Mouse (Mus musculus) retina, postnatal 1 day (tissue): ENCODE measurements around the gene Rbm24.

ENCODE experiments used
- DNase-seq: peaks from one replicate; pipeline ENCODE4 v3.0.0-alpha.2; 2012

Gene Rbm24

GRCm38 (mm10) chr13:46418141-46418601 lies at the start of gene Rbm24:
TSS of gene Rbm24 (plus strand) at chr13:46418434.
- DNase-seq, result peak; percentile 84

- DNase-seq, result no peak
Observed at GRCm38 (mm10) chr13:46372884-46373283, 45.4 kb upstream of the Rbm24 start.

- DNase-seq, result no peak
Observed at GRCm38 (mm10) chr13:46375371-46375770, 42.9 kb upstream of the Rbm24 start.

DNA sequence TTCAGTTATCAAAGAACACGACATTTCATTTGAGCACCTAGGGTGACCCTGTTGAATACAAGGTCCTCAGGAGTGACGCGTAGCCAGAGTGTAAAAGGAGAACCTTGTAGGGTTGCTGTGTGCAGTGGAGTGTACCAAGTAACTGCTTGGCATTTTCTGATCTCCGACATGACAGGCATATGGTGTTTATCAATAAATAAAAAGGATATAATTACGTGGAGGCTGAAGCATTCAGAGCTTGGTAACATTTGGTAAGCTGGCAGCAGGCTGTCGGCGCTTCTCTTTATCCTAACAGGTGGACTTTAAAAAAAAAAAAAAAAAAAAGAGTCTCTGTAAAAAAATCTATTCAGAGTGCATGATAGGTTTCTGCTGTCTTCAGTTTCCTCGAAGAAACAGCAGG lies 30.8 kb upstream of the Rbm24 start:
- DNase-seq, result no peak

GRCm38 (mm10) chr13:46391654-46392053 lies 26.6 kb upstream of the Rbm24 start:
- DNase-seq, result no peak

GRCm38 (mm10) chr13:46392893-46393292 lies 25.3 kb upstream of the Rbm24 start:
- DNase-seq, result no peak

GRCm38 (mm10) chr13:46393936-46394335 lies 24.3 kb upstream of the Rbm24 start:
- peak; percentile 18 for DNase-seq

GRCm38 (mm10) chr13:46397235-46397634 lies 21.0 kb upstream of the Rbm24 start:
- DNase-seq, result no peak

GRCm38 (mm10) chr13:46407151-46407550 lies 11.1 kb upstream of the Rbm24 start:
- DNase-seq, result no peak

GRCm38 (mm10) chr13:46412247-46412646 lies 6.0 kb upstream of the Rbm24 start:
- no peak for DNase-seq

GRCm38 (mm10) chr13:46413588-46413987 lies 4.6 kb upstream of the Rbm24 start:
- no peak for DNase-seq

GRCm38 (mm10) chr13:46414050-46414449 lies 4.2 kb upstream of the Rbm24 start:
- no peak for DNase-seq

GRCm38 (mm10) chr13:46416021-46416420 lies 2.2 kb upstream of the Rbm24 start:
- no peak for DNase-seq

GRCm38 (mm10) chr13:46417594-46417993 lies 640 bp upstream of the Rbm24 start:
- DNase-seq, result no peak

- DNase-seq, result peak; percentile 56
Observed at GRCm38 (mm10) chr13:46418731-46419545, 704 bp downstream of the Rbm24 start.

DNA sequence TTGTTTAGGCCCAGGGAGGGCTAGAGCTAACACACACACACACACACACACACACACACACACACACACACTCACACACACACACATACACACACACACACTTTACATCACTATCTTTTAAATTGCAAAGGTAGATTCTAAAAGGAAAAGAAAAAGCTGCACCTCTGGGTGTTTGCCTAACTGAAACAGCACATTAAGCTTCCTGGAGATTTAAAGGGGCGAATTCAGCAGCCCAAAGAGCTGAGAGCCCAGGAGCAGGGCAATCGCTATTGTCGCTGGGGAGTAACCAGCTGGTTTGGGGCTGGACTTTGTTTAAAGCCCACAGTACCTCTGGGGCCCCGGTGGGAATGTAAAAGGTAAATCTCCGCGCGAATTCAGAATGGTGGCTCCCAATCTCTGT lies 1.4 kb downstream of the Rbm24 start:
- no peak for DNase-seq

DNA sequence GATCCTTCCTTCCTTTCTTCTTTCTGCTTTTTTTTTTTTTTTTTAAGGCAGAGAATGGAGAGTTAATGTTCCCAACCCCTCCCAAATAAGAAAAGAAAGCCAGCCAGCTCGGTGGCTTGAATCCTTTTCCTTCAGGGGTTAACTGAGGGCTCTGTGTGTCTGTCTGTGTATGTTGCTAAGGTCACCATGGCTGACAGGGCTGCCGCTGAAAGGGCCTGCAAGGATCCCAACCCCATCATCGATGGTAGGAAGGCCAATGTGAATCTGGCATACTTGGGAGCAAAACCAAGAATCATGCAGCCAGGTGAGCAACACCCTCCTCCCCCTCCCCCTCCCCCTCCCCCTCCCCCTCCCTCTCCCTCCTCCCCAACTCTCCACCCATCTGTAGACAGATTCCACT lies 1.9 kb downstream of the Rbm24 start:
- peak; percentile 23 for DNase-seq

GRCm38 (mm10) chr13:46423805-46424204 lies 5.6 kb downstream of the Rbm24 start:
- no peak for DNase-seq

DNA sequence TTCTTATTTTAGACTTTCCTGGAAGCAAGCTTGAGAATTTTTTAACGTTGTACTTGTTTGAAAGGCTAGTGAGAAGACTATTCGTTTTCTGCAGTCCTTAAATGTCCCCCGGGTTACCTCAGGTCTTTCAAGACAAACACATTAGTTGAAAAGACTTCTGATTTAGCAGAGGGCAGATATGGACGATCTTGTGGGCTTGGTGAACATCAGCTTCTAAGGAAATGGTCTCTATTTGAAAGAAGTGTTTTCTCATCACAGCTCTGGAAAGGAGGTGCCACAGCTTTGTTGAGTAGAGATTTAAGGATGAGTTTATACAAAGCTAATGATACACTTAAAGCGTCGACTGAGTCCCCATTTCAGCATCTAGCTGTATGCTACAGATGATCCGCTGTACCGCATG lies 6.1 kb downstream of the Rbm24 start:
- DNase-seq, result no peak

DNA sequence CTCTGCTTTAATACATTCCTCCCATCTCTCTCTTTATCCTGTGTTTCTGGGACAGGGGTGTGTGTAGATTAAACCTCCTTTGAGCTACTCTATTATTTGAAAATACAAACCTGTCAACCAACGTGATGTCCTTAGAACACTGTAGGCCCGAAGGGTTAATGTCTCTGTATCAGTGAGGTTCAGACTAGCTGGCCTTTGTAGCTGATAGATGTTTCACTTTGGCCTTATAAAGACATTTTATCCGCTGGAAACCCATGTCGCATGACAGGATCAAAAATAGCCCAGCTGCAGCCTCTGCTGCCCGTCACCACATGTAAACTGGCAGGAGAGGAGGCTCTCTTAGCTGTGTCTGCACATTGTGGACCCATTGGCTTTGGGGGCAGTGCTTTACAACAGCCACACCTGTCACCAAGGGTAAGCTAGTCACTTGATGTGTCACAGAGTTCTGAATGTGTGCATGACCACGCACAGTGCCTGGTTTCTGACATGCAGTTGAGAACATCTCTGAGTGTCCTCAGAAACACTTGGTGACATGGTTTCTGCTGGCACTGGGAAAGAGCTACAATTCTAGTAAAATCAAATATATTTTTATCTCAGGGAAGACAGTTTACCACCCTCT lies 8.5 kb downstream of the Rbm24 start:
- no peak for DNase-seq

- DNase-seq, result no peak
Observed at GRCm38 (mm10) chr13:46428964-46429363, 10.7 kb downstream of the Rbm24 start.

DNA sequence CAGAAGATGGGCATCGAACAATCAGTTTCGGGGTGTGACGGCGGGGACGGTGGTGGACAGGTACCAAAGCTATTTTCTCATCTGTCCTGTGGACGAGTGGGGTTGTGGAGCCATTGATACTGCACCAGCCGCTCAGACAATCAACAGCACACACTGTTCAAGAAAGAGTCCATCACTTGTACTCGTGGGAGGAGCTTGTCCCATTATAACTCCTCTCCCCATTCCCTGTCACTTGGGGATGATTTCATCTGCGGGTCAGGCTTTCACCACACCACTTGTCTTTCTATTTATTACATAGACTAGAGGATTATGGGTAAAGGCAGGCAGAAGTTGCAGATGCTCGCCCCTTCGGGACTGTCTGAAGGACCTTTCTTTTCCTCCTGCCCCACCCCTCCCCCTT lies 11.6 kb downstream of the Rbm24 start:
- no peak for DNase-seq

DNA sequence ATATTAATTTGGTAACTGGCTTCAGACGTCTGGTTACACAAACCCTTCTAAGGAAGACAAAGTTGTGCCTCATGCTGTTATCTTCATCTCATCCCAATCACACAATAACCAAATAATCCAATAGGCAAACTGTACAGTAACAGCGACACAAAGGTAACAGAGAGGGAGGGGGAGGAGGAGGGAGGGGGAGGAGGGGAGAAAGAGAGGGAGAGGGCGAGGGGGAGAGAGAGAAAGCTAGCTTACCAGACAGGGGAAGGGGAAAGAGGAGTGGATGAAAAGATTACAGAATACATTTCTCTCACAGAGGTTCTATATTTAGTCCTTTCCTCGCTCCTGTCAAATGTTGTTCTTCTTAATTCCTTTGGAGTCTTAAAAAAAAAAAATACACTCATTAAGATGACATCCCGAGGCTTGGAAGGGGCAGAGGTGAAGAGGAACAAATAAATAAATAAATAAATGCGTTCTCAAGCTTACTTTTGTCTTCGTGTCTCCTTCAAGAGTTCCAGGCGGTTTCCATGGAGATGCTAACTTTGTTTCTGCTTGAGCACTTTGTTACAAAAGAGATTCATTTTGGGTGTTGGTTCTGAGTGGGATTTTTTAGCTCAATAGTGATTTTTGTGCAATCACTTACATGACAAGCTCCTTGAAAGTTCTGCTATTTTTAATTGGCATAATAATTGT lies 15.8 kb downstream of the Rbm24 start:
- peak; percentile 38 for DNase-seq

DNA sequence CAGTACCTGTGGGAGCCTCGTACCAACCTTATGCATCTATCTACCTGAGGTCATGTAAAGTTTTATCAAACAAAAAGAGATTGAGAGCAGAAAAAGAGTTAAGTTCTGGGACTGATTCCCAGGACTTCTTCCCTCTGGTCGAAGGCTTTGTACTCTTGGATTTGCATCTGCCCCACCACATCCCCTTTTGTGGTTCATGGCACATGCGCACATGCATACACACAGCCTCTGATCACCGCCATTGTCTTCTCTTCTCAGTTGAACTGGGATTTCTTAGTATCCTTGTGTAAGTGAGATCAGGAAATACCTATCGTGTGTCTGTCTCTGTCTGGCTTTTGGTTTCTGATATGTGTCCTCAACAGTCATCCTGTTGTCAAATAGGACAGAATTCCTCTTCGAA lies 20.7 kb downstream of the Rbm24 start:
- no peak for DNase-seq
